In the genomic region with DNA sequence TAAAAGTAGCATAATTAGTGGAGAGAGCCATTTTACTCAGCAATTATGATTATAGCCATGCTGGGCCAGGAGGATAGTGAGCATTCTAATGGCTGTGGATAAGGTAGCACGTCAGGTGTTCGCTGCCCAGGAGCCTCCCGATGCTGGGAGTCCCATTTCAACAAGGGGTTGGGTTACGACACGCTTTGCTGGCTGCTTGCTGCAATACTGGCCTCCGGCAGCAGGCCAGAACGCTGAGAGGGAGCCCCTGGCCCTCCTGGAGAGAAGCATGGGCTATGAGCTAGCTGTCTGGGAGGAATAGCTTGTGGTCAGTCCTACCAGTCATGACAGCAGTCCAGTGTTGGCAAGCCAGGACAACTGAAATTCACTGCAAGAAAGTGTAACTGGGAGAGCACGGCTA, we compare ENCODE assay signal across 17 mouse cellular contexts.
DNase-seq lines count a peak whose midpoint lies in the region; ATAC-seq lines count a peak whose summit lies in the region.
"Had no signal": no experiment of that assay in that cellular context is flagged by ENCODE, and none has a peak within 500 bp of the region (broad histone marks: within the 10 kb centered on the region; RNA-seq: fewer than 3 reads in every experiment).

No protein-coding gene starts in this region.

- H3K4me1 ChIP-seq in kidney, embryonic 14.5 days (ENCODE audit: control insufficient read depth, insufficient read depth, low read length) = peaks cover 4% of the 10 kb centered on the region; the same call in 1 of the 2 replicates
- peaks cover 10% of the 10 kb centered on the region for H3K4me1 ChIP-seq in kidney, embryonic 16.5 days (ENCODE audit: insufficient read depth, low read length)
- H3K4me1 ChIP-seq in hindbrain, embryonic 16.5 days (ENCODE audit: control insufficient read depth, insufficient read depth, low read depth, low read length) = no peaks in the 10 kb centered on the region
- H3K4me1 ChIP-seq: heart, embryonic 10.5 days; midbrain, embryonic 12.5 days had no signal

- H3K27ac ChIP-seq in kidney, embryonic 14.5 days (ENCODE audit: low read depth, low read length) = no peak overlapping the region
- H3K27ac ChIP-seq in kidney, embryonic 16.5 days (ENCODE audit: low read length) = no peak overlapping the region
- no peak overlapping the region for H3K27ac ChIP-seq in hindbrain, embryonic 16.5 days (ENCODE audit: low read depth, low read length)
- H3K27ac ChIP-seq: heart, embryonic 10.5 days; midbrain, embryonic 12.5 days had no signal

- H3K27me3 ChIP-seq in kidney, embryonic 14.5 days (ENCODE audit: control insufficient read depth, insufficient read depth, low read length) = no peaks in the 10 kb centered on the region
- H3K27me3 ChIP-seq in kidney, embryonic 16.5 days (ENCODE audit: insufficient read depth, low read length) = no peaks in the 10 kb centered on the region
- H3K27me3 ChIP-seq in hindbrain, embryonic 16.5 days (replicated peaks; ENCODE audit: control insufficient read depth, insufficient read depth, low read length) = no peaks in the 10 kb centered on the region
- H3K27me3 ChIP-seq: CH12.LX; midbrain, embryonic 12.5 days had no signal

- peak; percentile 84 for ATAC-seq in kidney, embryonic 14.5 days (ENCODE audit: low FRiP score, low TSS enrichment)
- ATAC-seq in kidney, embryonic 16.5 days (ENCODE audit: low FRiP score, low TSS enrichment) = peak; percentile 85
- no peak for ATAC-seq in hindbrain, embryonic 16.5 days
- ATAC-seq: activated CD4-positive, CD25-positive, alpha-beta regulatory T cell, adult 4 months; inflammation-experienced regulatory T-cells, adult 6 months had no signal

- DNase-seq in adrenal gland, adult 2 months = peak; percentile 55
- DNase-seq in adrenal gland, postnatal 4 days (ENCODE audit: low spot score in 2 of 2) = no peak
- no peak for DNase-seq in kidney, adult 9 months
- peak; percentile 4 for DNase-seq in lung, postnatal 10 days
- DNase-seq in spleen, postnatal 14 days (ENCODE audit: low spot score in 2 of 2) = no peak
- DNase-seq: cerebellum, adult 9-11 months; heart, postnatal 36 days; right cerebral cortex, postnatal 4 days; thymus, postnatal 36 days had no signal

- H3K4me3 ChIP-seq in kidney, embryonic 14.5 days (ENCODE audit: low read length) = no peak overlapping the region
- H3K4me3 ChIP-seq in kidney, embryonic 16.5 days (ENCODE audit: low read length) = no peak overlapping the region
- no peak overlapping the region for H3K4me3 ChIP-seq in hindbrain, embryonic 16.5 days (ENCODE audit: low read length)
- H3K4me3 ChIP-seq: heart, embryonic 10.5 days; midbrain, embryonic 12.5 days had no signal

- H3K9ac ChIP-seq in kidney, embryonic 14.5 days (ENCODE audit: low read depth, low read length) = no peak overlapping the region
- H3K9ac ChIP-seq in kidney, embryonic 16.5 days (replicated peaks; ENCODE audit: low read length) = no peak overlapping the region
- H3K9ac ChIP-seq in hindbrain, embryonic 16.5 days (ENCODE audit: low read depth, low read length) = no peak overlapping the region
- H3K9ac ChIP-seq: midbrain, embryonic 12.5 days had no signal

- H3K36me3 ChIP-seq in kidney, embryonic 14.5 days (ENCODE audit: control insufficient read depth, insufficient read depth, low read length) = no peaks in the 10 kb centered on the region
- no peaks in the 10 kb centered on the region for H3K36me3 ChIP-seq in kidney, embryonic 16.5 days (ENCODE audit: insufficient read depth, low read length)
- H3K36me3 ChIP-seq in hindbrain, embryonic 16.5 days (ENCODE audit: control insufficient read depth, insufficient read depth, low read length) = no peaks in the 10 kb centered on the region
- H3K36me3 ChIP-seq: heart, embryonic 10.5 days; midbrain, embryonic 12.5 days had no signal

- 14% methylated on average over 8 of the region's 8 CpGs for WGBS in kidney, embryonic 14.5 days
- 28% methylated on average over 8 of the region's 8 CpGs for WGBS in kidney, embryonic 16.5 days
- WGBS in hindbrain, embryonic 16.5 days = 71% methylated on average over 8 of the region's 8 CpGs

- H3K9me3 ChIP-seq in kidney, embryonic 14.5 days (ENCODE audit: control insufficient read depth, low read length) = no peaks in the 10 kb centered on the region
- H3K9me3 ChIP-seq in kidney, embryonic 16.5 days (ENCODE audit: low read length) = no peaks in the 10 kb centered on the region
- H3K9me3 ChIP-seq in hindbrain, embryonic 16.5 days (ENCODE audit: control insufficient read depth, low read length) = no peaks in the 10 kb centered on the region
- H3K9me3 ChIP-seq: heart, embryonic 10.5 days; midbrain, embryonic 12.5 days had no signal

- H3K4me2 ChIP-seq in kidney, embryonic 14.5 days (replicated peaks; ENCODE audit: low read depth, low read length) = no peak overlapping the region
- H3K4me2 ChIP-seq in kidney, embryonic 16.5 days (replicated peaks; ENCODE audit: low read depth, low read length) = no peak overlapping the region
- H3K4me2 ChIP-seq in hindbrain, embryonic 16.5 days (ENCODE audit: low read length) = no peak overlapping the region
- H3K4me2 ChIP-seq: midbrain, embryonic 12.5 days had no signal

Comparison
In these comparisons a context has a peak if more than half of its experiments do, and no peak if none do; other contexts are left out.
1. DNase-seq: peak in adrenal gland, adult 2 months (single experiment) and lung, postnatal 10 days (single experiment); none in adrenal gland, postnatal 4 days (0 of 2), kidney, adult 9 months (single experiment) and spleen, postnatal 14 days (0 of 2).